Mouse (Mus musculus) induced T-regulatory cell, adult 2 months (primary cell): ENCODE data around the gene Gtf2f2.
A peak's percentile ranks its signal among the peaks of the same experiment; 100 is the strongest.
"Not testable (repeated sequence)": the region's sequence is repeated elsewhere in the genome, so short reads cannot be mapped to it uniquely, and the experiment has no call there.

Source experiments
- DNase-seq: peaks from one replicate; pipeline ENCODE4 v3.0.0-alpha.2; 2012; ENCODE audit warnings: low read depth

The Gtf2f2 gene

DNA sequence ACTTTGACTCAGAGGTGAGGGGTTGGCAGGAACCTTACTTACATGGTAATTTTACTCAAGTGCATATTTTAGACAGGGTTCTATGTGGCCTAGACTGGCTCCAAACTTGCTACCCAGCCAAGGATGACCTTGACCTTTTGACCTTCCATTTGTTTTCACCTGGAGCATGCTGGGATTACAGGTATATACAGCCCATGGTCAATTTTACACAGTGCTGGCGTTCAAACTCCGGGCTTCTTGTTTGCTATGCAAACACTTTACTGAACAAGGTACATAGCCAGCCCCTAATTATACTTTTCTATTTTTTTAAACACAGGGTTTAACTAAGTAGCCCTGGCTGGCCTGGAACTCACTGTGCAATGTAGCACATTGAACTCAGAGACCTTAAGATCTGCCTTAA lies 98.0 kb downstream of the Gtf2f2 start:
- no peak for DNase-seq

DNA sequence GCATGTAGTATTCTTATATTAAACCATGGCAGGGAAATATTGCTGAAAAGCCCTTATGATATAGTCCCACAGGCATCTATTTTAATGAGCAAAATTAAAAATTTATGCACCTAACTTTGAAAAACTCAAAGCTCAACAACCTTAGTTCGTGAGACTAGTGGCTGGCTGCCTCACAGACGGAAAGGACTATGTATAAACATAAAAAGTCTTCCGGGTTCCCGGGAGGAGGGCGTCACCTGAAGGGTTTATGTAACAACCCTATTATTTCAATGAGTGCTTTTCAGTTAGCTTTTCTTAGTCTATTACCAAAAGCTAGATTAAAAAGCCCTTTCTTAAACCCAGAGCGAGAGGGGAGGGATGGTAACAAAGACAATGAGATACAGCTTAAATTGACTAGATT lies 98.7 kb downstream of the Gtf2f2 start:
- DNase-seq, result no peak

DNA sequence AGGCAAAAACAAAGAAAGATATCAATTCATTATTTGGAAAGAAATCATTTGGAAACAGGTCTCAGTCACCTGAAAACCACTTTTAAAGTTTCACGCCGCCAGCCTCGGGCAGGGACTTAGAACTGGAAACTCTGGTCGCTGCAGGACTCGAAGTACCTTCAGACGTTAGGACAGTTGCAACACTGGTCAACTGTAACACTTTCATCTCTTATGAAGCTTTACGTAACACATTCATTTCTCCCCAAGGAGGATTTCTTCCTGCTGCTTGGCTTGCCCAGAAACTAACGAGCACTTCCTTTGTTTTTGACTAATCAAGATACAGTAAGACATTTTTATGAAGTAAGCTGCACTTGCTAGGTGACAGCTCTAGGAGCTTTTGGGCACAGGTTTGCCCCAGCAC lies 103.7 kb downstream of the Gtf2f2 start:
- DNase-seq, result no peak

DNA sequence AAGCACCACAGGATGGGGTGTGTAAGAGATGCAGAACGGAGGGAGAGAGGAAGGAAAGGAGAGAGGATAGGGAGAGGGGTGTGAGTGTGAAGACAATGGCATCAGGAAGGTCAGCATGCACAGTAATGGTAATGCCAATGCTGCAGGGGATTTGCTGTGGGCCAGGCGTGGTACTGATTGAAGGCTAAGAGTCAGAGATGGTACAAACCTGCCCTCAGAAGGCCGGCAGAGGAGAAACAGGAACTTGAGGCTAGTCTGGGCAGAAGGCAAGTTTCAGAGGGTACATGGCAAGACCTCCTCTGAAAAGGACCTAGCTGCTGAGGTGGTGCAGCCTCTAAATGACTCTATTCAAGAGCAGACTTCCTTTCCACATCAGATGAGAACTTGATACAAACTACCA lies 105.7 kb downstream of the Gtf2f2 start:
- DNase-seq, result no peak

DNA sequence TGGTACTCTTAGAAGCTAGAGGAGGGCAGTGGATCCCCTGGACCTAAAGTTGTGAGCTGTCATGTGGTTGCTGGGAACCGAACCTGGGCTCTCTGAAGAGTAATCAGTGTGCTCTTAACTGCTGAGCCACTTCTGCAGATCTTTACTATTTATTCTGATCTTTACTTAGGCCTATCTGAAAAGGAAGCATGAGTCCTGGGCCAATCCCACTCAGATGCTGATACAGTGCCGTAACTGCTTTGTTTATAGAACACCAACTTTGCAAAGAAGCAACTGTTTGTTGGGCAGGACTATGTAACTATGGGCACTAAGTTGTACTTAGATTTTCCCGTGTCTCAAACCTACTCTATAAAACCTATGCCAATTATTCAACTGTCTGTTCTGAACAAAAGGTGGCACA lies 107.5 kb downstream of the Gtf2f2 start:
- DNase-seq, result no peak

DNA sequence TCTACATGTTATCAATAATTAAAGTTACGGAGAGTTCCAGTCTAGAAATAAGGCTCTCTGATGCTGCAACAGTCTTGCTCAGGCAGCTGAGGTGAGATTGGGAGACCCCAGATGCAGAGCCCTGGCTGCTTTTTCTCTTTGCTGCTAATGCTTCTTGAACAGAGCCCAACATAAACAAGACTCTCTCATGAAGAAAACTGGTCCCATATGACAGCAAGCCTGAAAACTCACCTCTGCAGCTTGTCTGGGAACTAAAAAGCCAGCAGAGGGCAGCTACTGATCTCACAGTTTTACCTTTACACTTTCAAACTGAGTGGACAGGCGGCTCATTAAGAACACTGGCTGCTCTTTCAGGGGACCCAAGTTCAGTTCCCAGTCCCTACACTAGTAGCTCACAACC lies 108.7 kb downstream of the Gtf2f2 start:
- DNase-seq, result no peak

DNA sequence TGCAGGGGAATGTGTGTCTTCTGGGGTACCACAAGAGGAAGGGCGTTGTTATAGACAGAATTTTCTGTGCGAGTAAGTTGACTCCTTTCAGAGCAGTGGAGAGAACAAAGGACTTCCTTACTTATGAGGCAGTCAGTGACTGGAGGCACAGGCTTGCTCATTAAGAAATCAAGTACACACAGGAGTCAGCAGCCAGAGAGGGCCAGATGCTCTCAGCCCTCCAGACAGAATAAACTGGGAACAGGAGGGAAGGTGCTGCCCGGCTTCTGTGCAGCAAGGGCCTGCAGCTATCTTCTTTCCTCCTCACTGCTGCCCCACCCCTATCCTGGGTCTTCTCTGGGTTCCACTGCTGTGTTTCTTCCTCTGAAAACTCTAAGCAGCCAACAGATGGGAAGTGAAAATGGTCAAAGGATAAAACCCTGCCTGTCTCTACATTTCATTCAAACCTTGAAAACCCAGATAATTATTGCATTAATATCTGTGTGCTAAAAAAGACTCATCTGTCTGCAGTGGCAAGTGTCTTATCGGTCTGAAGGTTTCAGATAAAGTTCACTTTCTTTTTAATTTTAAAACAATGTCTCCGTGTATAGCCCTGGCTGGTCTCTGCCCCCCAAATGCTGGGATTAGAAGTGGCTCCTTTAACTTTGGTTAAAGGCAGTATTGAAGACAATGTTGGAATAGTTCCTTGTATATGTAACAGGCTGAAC lies 109.7 kb downstream of the Gtf2f2 start:
- DNase-seq, result no peak

DNA sequence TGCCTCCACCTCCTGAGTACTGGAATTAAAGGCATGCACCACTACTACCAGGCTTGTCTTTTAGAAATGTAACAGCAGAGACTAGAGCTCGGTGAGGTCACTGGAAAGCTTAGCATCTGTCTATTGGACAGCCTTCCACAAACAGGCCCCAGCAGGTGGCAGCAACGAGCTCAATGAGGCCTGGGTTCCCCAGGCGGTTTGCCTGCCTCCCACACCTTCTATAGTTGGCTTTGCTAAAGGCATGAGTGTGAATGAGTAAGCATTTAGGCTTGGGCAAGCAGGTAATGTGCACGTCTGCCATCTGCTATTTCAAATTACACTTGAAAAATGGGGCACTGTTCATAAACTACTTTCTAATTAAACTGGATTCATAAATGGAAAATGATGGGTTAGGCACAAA lies 111.1 kb downstream of the Gtf2f2 start:
- peak; percentile 77 for DNase-seq

DNA sequence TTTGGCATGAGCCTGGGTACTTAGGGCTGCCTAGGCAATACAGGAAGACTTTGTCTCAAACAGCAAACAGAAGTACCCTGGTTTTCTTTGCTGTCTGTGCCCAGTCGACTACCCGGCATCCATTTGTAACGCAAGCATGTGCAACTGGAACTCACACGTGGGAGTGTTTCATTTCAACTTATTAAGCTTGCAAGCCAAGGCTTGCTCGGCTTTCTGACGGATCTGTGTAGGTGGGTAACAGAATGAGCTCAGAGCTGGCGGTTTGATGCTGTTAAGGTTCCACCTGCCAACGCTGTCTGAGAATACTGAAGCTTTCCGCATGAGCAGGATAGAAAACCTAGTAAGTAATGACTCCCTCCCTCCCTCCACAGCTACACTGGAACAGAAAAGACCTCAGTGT lies 118.5 kb downstream of the Gtf2f2 start:
- no peak for DNase-seq

DNA sequence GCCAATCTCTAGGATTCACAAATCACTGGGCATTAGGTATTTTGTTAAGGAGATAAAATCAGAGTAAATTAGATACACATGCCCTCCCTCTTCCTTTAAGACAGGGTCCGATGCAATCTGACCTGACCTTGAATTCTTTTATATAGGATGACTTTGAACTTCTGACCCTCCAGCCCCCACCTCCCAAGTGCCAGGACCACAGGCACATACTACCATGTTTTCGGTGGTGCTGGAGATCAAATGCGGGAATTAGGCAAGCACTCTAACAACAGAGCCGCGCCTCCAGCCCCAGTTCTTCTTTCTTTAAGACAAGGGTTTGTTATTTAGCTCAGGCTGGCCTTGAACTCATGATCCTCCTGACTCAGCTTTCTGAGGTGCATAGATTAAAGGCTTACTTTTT lies 126.8 kb downstream of the Gtf2f2 start:
- no peak for DNase-seq

DNA sequence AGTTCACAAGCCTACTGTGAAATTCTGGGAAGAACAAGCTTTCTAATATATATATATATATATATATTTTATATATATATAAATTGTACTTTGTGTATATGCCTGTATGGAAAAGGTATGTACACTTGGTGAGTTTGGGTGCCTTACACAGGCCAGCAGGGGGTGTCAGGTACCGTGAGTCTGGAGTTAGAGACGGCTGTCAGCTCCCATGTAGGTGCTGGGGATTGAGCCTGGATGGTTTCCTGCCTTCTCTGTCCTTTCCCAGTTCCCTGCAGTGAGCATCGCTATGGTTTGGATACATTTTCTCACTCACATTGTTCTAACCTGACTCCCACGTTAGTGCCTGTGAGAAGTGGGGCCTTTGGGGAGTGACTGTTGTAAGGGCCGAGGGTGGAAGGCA lies 127.3 kb downstream of the Gtf2f2 start:
- no peak for DNase-seq

DNA sequence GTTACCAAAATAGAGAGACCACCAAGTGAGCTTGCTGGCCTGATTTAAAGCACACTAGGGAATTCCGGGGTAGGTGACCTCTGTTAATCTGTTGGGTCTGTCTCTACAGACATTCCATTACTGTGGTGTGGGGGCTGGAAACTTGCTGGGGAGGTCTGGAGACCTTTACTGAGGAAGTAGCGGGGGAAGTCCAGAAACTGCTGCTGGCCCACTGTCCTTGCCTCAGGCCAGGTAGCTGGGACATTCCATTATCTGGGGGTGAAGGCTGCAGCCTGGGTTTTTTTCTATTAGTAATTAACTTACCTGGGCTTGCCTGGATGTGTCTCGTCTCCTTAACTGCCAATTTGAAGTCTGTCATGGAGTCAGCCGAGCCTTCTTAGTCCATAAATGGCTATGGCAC lies 128.8 kb downstream of the Gtf2f2 start:
- no peak for DNase-seq

DNA sequence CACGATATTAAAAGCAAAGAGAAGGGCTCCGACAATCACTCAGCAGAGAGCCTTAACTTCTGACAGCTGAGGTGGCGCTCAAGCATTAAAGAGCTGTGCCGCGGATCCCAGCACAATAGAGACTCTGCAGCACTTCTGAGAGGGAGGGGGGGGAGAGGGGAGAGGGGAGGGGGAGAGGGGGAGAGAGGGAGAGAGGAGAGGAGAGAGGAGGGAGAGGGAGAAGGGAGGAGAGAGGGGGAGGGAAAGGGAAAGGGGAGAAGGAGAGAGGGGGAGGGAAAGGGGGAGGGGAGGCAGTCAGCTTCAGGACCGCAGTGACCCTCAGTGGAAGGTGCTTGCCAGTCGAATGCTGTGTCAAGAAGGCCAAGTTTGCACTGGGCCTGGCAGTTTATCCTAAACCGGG lies 131.7 kb downstream of the Gtf2f2 start:
- DNase-seq, result no peak

DNA sequence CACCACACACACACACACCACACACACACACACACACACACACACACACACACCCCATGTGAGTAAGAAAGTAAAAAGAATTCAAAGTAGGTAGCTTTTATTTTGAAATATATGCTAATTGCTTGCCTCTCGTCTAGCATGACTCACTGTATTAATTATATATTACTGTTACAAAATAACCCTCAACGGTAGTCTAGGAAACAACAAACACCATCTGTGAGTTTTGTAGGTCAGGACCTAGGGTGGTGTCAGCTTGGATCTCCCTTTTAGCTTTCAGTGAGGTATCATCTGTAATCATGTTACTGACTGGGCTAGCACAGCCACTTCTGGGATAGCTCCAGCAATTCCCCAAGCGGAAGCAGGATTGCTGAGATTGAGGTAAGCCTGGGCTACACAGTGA lies 133.4 kb downstream of the Gtf2f2 start:
- DNase-seq, result no peak

DNA sequence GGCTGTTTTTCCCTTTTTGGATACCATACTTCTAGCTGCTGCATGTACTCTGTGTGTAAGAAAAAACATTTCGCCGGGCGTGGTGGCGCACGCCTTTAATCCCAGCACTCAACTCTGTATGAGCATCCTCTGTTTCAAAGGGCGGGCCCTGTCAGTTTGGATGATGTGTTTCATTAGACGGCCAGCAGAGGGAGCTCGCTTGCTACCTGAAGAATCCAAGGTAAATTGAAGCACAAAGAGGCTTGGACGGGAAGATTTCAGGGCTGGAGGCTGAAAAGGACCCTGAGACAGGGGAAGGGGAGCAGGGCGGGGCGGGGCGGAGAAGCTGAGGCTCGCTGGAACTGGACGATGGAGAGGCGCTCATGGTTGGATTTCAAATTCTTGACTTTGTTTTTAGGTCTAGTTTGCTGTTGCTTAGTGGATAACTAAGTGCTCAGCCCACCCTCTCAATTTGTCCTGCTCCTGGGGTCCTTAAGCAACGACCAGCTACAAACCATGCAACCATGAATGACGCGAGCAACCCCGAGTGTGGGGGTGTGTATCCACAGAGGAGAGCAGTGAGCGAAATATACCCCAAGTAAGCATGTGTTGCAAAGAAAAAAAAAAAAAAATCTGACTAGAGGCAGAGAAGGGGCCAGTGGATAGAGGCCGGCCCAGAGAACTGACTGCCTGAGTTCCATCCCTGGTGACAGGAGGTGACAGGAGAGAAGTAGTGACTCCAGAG lies 134.2 kb downstream of the Gtf2f2 start:
- peak; percentile 88 for DNase-seq

DNA sequence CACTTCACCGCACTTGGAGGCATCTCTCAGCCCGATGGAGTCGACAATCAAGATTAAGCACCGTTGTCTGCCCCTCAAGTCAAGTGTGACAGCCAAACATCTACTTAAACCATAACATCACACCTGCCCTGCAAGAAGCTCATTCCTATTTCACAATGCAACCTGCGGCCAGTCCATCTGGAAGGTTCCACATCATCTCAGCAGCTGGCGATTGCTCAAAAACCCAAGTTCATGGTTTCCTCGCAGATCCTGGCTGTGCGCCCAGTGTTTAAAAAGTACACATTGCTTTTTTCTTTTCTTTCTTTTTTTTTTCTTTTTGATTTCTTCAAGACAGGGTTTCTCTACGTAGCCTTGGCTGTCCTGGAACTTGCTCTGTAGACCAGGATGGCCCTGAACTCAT lies 137.1 kb downstream of the Gtf2f2 start:
- no peak for DNase-seq

DNA sequence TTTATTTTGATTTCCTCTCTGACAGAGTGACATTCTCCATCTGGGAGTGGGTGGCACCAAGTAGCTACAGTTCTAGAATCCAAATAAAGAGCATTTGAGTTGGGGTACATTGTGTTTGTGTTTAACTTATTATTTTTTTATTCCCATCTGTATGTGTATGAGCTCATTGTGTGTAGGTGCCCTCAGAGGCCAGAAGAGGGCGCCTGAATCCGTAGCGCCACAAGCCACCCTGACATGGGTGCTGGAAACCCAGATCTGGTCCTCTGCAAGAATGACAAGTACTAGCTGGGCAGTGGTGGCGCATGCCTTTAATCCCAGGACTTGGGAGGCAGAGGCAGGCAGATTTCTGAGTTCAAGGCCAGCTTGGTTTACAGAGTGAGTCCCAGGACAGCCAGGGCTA lies 138.9 kb downstream of the Gtf2f2 start:
- DNase-seq, result no peak

DNA sequence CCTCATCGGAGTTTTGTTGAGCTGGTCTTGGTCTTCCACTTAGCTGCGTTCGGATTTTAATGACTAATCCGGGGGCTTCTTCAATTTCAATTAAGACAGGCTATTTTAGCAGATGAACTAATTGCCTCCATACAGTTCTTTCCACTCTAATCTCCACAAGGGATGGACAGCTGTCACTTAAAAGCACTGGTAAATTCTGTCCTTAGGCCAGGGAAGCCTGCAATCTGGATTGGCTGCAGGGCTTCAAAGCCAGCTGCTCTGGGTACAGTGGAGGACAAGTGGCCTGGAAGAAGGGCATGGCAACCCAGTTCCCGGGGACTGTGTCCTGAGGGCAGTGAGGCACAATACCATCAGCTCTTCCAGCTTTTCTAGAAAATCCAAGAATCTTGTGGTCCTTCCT lies 139.6 kb downstream of the Gtf2f2 start:
- DNase-seq, result no peak

DNA sequence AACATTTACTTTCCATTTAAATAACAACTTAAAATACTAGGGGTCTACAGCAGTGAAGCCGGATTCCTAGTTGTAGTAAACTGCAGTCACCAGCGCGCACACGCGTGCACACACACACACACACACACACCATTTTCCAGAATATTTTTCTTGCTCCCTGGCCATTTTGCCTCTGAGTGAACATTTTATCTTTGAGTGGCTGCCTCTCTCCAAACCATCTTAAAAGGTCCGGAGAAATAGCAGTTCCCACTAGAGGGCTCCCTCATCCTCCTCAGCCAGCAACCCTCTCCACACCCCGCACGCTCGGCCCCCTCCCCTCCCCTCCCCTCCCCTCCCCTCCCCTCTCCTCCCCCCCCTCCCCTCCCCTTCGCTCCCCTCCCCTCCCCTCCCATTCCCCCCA lies 140.0 kb downstream of the Gtf2f2 start:
- peak; percentile 49 for DNase-seq

DNA sequence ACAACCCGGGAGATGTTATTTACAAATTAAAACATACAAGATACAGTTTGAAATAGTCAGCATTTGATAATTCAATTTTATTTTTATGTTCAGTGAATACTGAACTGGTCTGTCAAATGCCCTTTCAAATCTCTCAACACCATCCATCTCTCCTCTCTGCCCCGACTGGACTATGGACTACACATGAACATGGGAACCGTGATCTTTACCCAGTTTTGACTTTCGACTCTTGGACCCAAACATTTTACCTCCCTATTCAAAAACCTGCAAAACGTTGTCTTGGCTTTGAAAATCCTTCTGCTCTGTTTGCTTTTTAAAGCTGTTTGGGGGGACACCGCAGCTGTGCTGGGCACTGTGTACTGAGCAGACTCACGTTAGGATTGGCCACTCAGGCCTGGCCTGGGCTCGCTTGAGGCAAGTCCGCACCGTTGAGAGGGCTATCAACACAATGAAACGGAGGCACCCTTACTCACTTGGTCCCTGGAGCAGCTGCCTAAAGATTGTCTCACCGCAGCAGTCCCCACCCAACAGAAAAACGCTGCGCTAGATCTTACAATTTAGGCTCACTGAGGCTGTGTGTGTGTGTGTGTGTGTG lies 140.8 kb downstream of the Gtf2f2 start:
- DNase-seq, result no peak

DNA sequence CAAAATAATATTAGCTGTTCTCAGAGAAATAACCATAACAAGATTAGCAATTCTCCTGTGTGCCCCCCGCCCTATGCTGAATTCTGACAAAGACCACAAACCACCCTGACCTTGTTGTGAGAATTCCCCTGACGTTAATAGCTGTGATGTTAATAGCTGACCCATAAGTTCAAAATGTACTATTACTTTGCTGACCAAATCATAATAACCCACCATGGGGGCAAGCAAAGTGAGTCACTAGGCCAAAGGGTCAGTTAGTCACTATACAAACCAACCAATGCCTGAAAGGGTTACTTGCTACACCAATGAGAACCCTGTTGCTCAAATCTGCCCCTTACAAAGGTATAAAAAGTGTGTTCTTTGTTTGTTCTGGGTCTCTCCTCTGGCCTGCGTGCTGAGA lies 142.6 kb downstream of the Gtf2f2 start:
- not testable (repeated sequence) for DNase-seq

DNA sequence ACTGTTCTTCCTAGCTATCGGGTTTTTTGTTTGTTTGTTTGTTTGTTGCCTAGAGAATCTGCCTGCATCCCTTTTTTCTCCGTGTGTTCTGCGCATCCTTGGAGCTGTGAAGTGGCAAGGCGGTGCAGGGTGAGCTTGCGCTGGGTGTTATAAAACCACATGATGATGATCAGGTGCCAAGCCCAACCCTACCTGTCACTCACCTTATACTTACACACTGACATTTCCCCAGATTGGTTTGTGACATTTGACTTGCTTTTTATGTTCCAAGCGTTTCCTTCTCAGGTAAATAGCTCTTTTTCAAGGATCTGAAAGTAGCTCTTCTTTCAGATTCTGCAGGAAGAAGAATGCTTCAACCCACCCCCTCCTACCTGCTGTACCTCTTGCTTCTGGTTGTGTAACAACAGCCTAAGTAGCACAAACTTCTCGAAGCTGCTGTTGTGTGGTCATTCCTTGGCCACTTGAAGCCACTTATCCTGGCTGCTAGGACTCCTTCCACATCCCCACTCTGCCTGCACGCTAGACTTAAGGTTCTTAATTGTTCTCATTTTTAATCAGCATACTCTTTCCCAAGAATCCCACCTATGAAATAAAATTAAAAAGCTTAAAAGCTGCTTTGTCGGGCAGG lies 143.8 kb downstream of the Gtf2f2 start:
- DNase-seq, result no peak
